Mouse (Mus musculus) gastrocnemius, postnatal 14 days (tissue): Measurements from ENCODE around the gene Figla. TPM values are rescaled to one million over a fixed set of nuclear protein-coding genes. Genes with fewer than 3 reads are reported as not detected.
"Not testable (repeated sequence)": the region's sequence is repeated elsewhere in the genome, so short reads cannot be mapped to it uniquely, and the experiment has no call there.

Experiments used
- DNase-seq: peaks from one replicate; pipeline ENCODE4 v3.0.0; 2021; ENCODE audit warnings: mixed read lengths
- intact Hi-C: fragments of 180-260 bp; cut with DNase I; formaldehyde crosslinking; loops from one replicate; pipeline ENCODE4 v1.15.1; 2025; ENCODE audit warnings: low total_unique reads
- long read RNA-seq, 2 experiments: library from polyadenylated mRNA; stranded (forward); transcript quantifications; one replicate each; pipeline ENCODE4 v2.0.0; 2021
- total RNA-seq, 2 experiments: library from RNA; stranded (reverse); gene quantifications; 2 replicates each; pipeline ENCODE4 v1.2.3; 2021

Gene Figla
- not detected for total RNA-seq
- long read RNA-seq, experiment 1 = 0 reads
- long read RNA-seq, experiment 2 = 0 reads

GRCm38 (mm10) chr6:86015871-86016270 is at the start of gene Figla:
Gene Figla (plus strand): TSS chr6:86016171.
- no peak for DNase-seq
- intact Hi-C loops = no loop called here

- DNase-seq = no peak
- intact Hi-C loops = no loop called here
Observed at GRCm38 (mm10) chr6:85966686-85967085, 49.3 kb upstream of the Figla start.

DNA sequence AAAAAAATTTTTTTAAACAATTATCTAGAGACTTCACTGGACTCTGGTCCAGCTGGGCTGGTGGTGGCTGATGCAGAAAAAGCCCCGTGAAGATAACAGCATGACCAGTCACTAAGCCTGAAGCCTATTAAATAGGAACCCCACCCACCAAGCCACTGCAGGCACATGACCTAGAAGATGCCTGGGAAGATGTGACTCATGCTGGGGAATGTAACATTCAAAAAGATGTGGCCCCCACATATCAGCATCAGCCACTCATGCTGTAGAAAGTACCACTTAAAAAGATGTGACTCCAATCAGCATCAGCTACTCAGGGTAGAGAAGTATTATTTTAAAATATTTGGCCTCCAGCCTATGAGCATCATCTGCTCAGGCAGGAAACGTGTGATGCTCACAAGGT is 46.1 kb upstream of the Figla start:
- intact Hi-C loops = no loop called here
- no peak for DNase-seq

GRCm38 (mm10) chr6:85972699-85973098 is 43.3 kb upstream of the Figla start:
- intact Hi-C loops = no loop called here
- no peak for DNase-seq

DNA sequence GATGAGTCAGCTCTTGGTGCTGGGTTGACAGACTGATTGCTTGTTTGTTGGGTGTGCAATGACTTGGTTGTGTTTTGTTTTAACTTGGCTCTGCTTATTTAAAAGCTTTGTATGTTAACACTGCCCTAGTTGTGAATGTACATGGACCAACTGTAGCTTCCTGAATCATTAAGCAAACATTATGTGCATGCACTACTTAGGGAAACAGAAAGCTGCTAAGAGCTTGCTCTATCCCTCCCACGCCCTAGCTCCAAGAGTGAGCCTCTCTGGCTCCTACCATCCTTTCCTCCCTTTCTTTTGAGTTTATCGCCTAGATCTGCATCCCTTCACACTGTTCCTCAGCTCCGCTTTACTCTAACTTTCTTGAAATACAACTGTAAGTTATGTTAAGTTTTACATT is 42.6 kb upstream of the Figla start:
- intact Hi-C loops = no loop called here
- DNase-seq = no peak

DNA sequence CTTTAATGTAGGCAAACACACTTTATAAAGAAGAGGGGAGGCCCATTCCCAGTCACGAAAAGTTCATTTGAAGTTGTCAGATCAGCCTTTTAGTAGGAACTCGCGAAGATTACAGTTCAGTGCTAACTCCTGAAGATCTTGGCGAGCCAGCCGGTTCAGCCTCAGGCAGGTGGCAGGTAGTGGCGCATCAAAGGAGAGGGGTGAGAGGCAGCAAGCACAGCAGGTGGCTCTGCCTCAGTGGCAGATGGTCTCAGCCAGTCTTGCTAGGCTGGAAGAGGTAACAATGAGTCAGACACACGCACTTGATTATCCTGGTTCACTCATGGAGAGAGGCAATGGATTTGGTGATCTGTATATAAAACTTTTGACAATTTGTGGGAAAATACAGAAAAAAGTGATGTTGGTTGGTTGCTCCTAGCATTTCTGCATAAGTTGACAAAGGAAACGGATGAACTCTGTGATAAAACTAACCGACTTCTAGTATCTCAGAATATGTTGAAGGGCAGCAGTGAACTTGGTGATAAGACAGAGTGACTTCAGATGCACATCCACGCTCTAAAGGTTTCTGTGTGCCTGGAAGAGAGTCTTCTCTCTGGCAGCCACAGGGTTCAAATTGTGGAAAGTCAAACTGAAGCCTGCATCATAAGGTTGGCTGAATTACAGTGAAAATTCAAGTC is 40.9 kb upstream of the Figla start:
- DNase-seq = no peak
- intact Hi-C loops = no loop called here

DNA sequence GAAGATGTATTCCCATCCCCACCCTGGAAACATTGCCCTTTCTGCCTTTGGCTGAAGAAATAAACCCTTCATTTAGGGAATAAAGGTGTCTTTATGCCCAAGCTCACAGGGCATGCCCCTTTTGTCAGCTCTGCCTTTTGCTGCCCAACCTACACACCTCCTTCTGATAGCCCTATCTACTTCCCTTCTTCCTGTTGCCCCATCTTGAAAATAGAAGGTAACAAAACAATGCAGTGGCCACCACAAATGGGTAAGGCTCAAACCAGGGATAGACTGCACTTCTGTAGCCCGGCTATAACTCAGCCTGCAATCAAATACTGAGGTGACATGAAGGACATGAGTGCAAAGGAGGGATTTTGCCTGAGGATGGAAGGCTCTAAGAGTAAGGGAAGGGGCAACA is 40.2 kb upstream of the Figla start:
- DNase-seq = no peak
- intact Hi-C loops = no loop called here

DNA sequence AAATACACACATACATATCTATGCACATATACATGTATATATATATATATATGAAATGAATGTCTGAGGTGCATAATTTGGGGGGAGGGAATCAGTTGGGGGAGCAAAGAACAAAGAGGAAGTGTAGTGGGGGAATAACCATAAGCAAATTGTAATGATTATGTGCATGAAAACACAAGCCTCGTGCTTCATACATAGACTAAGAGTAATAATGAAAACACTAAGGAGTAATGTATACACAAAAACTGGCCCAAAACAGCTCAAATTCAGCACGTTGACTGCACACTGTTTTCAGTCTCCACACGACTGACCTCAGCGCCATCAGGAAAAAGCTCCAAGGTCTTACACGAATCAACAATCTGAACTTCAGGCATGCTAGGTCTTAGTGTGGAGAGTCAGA is 39.7 kb upstream of the Figla start:
- DNase-seq = no peak
- intact Hi-C loops = no loop called here

DNA sequence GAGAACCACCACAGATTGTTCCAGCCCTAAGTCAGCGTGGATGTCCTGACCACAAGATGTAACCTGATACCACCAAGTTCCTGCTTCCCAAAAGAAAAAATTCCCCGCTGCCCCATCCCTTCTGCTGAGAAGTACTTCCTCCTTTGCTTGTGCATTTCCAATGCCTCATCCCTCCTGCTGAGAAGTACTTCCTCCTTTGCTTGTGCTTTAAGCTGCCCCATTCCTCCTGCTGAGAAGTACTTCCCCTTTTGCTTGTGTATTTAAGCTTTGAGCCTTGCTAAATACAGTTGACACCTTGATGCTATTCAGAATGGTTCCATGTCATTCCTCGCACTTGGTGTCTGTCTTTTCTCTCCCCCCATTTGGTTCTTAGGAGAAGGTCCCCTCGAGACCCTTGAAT is 37.2 kb upstream of the Figla start:
- DNase-seq, intact Hi-C loops: not testable (repeated sequence)

- intact Hi-C loops = no loop called here
Observed at GRCm38 (mm10) chr6:85984351-85984750, 31.6 kb upstream of the Figla start.

GRCm38 (mm10) chr6:85989570-85989969 is 26.4 kb upstream of the Figla start:
- intact Hi-C loops, DNase-seq: not testable (repeated sequence)

More at GRCm38 (mm10) chr6:85984351-85984750, 31.6 kb upstream of the Figla start:
- DNase-seq = no peak

DNA sequence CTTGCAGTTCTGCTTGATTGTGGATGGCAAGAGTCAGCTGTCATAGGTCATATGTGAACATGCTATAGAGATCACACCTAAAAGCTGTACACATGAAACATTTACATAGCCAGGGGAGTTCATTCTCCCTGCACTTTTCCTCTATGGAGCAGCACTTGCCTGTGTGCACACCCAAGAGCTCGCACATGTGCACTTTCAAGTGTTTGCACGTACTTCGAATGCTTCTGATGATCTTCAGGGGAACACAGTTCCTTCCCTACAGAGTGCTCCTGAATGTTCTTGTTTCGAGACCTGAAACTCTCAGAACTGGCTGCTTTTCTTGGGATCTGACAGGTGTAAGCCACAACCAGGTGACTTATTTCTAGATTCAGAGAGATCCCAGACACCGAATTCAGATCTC is 25.2 kb upstream of the Figla start:
- intact Hi-C loops, DNase-seq: not testable (repeated sequence)

DNA sequence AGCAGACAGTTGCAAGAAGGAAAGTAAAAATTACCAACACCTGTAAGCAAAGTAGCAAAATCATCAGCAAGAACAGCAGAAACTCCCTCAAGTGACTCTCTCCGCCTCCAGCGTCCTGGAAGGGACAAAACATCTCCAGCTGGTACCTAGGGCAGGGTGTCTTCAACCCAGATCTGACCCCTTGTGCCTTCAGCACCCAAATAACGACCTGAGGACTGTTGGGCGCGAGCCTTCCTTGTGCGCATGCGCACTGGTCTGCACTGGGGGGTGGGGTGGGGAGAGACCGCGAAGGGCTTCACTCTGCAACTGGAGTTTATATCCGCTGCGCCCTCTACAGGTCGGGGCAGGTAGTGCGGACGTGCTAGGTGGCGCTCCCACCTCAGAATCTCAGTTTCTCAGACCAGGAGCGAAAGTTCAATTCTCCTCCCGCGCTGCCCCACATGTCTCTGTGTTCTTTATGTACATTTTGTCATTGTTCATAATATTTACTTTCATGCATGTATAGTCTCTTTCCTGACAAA is 12.5 kb upstream of the Figla start:
- intact Hi-C loops = loop anchor here (5.0 to 10.0 kb wide), 2 partner anchors 69 to 166 kb away; no protein-coding TSS in a partner anchor
- no peak for DNase-seq

- DNase-seq = peak; percentile 65
- intact Hi-C loops = loop anchor here (5.0 to 10.0 kb wide), 2 partner anchors 70 to 167 kb away; no protein-coding TSS in a partner anchor
Observed at GRCm38 (mm10) chr6:86004271-86005148, 11.5 kb upstream of the Figla start.

DNA sequence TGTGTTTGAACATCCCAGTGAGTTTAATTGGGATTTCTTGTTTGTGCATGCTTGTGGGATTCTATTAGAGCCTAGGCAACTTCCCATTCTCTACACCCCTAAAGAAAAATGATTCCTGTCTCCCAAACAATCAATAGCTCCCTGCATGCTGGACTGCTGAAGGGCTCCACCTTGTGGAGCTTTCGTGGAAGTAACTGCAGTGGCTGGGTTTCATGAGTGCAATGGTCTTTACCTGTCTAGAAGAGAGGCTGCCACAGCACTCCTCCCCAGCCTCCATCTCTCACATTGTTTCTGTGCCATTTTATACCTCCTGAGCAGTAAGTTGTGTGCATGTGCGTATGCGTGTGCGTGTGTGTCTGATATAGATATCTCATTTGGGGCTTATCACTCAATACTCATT is 6.0 kb upstream of the Figla start:
- intact Hi-C loops = loop anchor here (10.0 kb wide), 1 partner anchor 75 kb away; no protein-coding TSS in a partner anchor
- DNase-seq = peak; percentile 31

GRCm38 (mm10) chr6:86014812-86015211 is 1.2 kb upstream of the Figla start:
- DNase-seq, intact Hi-C loops: not testable (repeated sequence)

DNA sequence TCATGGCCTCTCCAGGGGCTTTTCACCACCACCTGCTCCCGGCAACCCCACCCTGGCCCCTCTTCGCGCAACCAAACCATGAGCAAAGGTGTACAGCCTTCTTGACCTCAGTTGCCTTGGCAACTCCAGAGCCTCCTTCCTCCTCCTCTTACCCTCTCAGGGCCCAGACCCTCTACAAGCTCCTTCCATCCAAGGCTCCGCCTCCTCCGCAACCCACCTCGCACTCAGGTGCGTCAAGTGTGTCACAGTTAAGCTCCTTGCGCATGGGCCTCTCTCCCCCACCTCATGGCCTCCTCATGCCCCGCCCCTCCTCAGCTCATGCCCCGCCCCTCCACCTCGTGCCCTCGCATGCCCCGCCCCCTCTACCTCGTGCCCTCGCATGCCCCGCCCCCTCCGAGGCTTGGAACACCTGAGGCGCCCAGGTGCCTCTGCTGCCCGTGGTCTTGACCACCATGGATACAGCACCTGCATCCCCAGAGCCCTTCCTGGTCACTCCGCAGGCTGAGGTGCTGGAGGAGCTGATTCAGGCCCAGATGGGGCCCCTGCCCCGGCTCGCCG is 901 bp downstream of the Figla start:
- no peak for DNase-seq
- intact Hi-C loops = no loop called here

DNA sequence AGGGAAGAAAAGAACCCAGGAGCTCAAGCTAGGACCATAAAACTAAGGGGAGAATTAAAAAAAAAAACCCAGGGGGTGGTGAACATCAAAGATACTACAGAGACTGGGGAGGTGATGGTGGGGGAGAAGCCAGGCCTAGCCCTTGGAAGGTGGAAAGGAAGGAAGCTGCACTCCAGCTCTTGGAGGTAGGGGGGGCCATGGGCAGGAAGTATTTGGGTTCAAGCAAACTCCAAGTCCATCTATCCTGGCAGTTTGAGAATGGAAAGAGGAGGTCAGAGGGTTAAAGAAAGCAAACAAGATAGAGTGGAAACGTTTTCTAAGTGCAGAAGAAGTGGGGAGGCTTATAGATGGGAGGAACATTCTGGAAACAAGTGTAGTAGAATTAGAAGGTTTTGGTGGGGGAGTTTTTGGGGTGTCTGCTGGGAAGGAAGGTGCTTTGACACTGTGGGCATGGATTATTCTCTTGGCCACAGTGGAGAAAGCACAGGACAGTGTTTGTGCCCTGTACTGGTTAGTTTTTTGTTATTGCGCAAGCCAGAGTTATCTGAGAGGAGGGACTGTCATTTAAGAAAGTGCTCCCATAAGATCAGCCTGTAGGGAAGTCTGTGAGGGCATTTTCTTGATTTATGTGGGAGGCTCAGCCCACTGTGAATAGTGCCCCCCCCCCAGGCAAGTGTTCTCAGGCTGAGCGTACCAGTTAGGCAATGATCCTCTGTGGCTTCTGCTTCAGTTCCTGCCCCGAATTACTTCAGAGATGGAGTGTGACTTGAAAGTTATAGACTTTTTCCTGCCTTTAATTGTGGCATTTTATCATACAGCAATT is 3.7 kb downstream of the Figla start:
- DNase-seq = no peak
- intact Hi-C loops = no loop called here

DNA sequence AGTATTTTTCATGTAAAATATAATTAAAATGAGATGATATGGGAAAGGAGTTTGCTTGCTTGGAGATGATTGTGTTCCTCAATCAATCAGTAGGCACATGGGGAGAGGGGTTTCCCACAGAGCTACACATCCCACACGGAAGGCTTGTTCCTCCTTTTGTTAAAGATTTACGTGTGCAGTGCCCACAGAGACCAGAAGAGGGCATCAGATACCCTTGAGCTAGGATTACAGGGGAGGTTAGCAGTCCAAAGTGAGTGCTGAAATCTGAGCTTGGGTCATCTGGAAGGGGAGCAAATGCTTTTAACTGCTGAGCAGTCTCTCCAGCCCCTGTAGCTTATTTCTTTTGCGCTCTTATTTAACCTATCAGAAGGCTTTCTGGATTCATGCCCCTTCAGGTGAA is 5.0 kb downstream of the Figla start:
- DNase-seq = no peak
- intact Hi-C loops = no loop called here
